Mouse (Mus musculus): ENCODE data around the gene Myrip.

GRCm38 (mm10) chr9:120415504-120415903, 114.2 kb downstream of the Myrip start:
- TF ChIP-seq TAL1 (IDR thresholded peaks at IDR 0.05; ENCODE audit: low read length) (no peak), GATA1 (IDR thresholded peaks at IDR 0.05; ENCODE audit: low read length) (no peak)

Data from erythroblast, embryonic 14.5 days (primary cell).